Mouse (Mus musculus) forebrain, embryonic 10.5 days (tissue): Measurements from ENCODE around the gene Inpp5a. TPM values are rescaled to one million over a fixed set of nuclear protein-coding genes. Genes with fewer than 3 reads are reported as not detected.

Experiments
- DNase-seq: peaks from one replicate; pipeline ENCODE4 v3.0.0-alpha.2; 2017; ENCODE audit warnings: low spot score; ENCODE audit errors: extremely low spot score
- H3K27ac ChIP-seq: fragments of 300-500 bp; sonication (generic); 2 replicates; pipeline ENCODE4 v1.5.1; 2016; ENCODE audit warnings: mild to moderate bottlenecking
- H3K27me3 ChIP-seq: fragments of 300-500 bp; sonication (generic); 2 replicates; pipeline ENCODE4 v1.6.1; 2016; ENCODE audit warnings: mild to moderate bottlenecking; ENCODE audit not compliant: poor library complexity, severe bottlenecking
- H3K36me3 ChIP-seq: fragments of 300-500 bp; sonication (generic); replicated peaks from 2 replicates; pipeline ENCODE4 v1.6.1; 2016; ENCODE audit warnings: mild to moderate bottlenecking, moderate library complexity
- H3K4me1 ChIP-seq: fragments of 300-500 bp; sonication (generic); 2 replicates; pipeline ENCODE4 v1.6.1; 2016
- H3K4me3 ChIP-seq: fragments of 300-500 bp; sonication (generic); 2 replicates; pipeline ENCODE4 v1.5.1; 2016; ENCODE audit warnings: mild to moderate bottlenecking, moderate library complexity
- H3K9me3 ChIP-seq: fragments of 300-500 bp; sonication (generic); 2 replicates; pipeline ENCODE4 v1.6.1; 2016; ENCODE audit warnings: mild to moderate bottlenecking, moderate library complexity
- WGBS: fragments of 180-500 bp; shearing (Covaris S2); methylation state at CpG from one replicate; pipeline ENCODE4 v1.1.7; 2016; 5-methylcytosine and 5-hydroxymethylcytosine counted together
- polyA plus RNA-seq: library from polyadenylated mRNA; unstranded; fragments of >200 nt; fragmentation: Nextera tagmentation; extraction: Ambion mirVana; gene quantifications from 2 replicates; pipeline ENCODE4 v1.2.1, GENCODE M21; 2016

The Inpp5a gene
- polyA plus RNA-seq, 1 experiment from 2014 or later = 10.5 TPM

GRCm38 (mm10) chr7:139462142-139462541 is 73.2 kb downstream of the Inpp5a start:
- H3K4me3 ChIP-seq = no peak overlapping the region
- WGBS = 92% methylated on average over 10 of the region's 10 CpGs
- H3K4me1 ChIP-seq = peaks cover 8% of the 10 kb centered on the region; the same call in 1 of the 2 replicates
- DNase-seq = no peak
- H3K27me3 ChIP-seq = no peaks in the 10 kb centered on the region
- H3K27ac ChIP-seq = no peak overlapping the region
- H3K36me3 ChIP-seq = no peaks in the 10 kb centered on the region
- H3K9me3 ChIP-seq = no peaks in the 10 kb centered on the region

- H3K36me3 ChIP-seq = no peaks in the 10 kb centered on the region
- no peak overlapping the region for H3K27ac ChIP-seq
- H3K4me3 ChIP-seq = no peak overlapping the region
- peaks cover 27% of the 10 kb centered on the region for H3K4me1 ChIP-seq
- WGBS = 90% methylated on average over 4 of the region's 4 CpGs
- H3K9me3 ChIP-seq = no peaks in the 10 kb centered on the region
- no peaks in the 10 kb centered on the region for H3K27me3 ChIP-seq
- DNase-seq = no peak
Measured at GRCm38 (mm10) chr7:139465538-139465937, 76.6 kb downstream of the Inpp5a start.

- Histone ChIP-seq H3K4me1 (peaks cover 27% of the 10 kb centered on the region), H3K27ac (0 out of 2 replicates have a peak overlapping the region, but pooled peaks have one; percentile 44), H3K36me3 (no peaks in the 10 kb centered on the region), H3K4me3 (no peak overlapping the region), H3K9me3 (no peaks in the 10 kb centered on the region), H3K27me3 (no peaks in the 10 kb centered on the region)
- 69% methylated on average over 6 of the region's 7 CpGs for WGBS
- DNase-seq = no peak
Measured at GRCm38 (mm10) chr7:139466484-139467176, 77.7 kb downstream of the Inpp5a start.

GRCm38 (mm10) chr7:139467177-139467895 is 78.4 kb downstream of the Inpp5a start:
- H3K36me3 ChIP-seq = no peaks in the 10 kb centered on the region
- peak overlapping the region; percentile 44 for H3K27ac ChIP-seq
- no peaks in the 10 kb centered on the region for H3K27me3 ChIP-seq
- WGBS = 84% methylated on average over 10 of the region's 10 CpGs
- no peak overlapping the region for H3K4me3 ChIP-seq
- DNase-seq = no peak
- no peaks in the 10 kb centered on the region for H3K9me3 ChIP-seq
- H3K4me1 ChIP-seq = peaks cover 27% of the 10 kb centered on the region

- no peak for DNase-seq
- Histone ChIP-seq H3K4me1 (peaks cover 28% of the 10 kb centered on the region), H3K27me3 (no peaks in the 10 kb centered on the region), H3K36me3 (no peaks in the 10 kb centered on the region), H3K4me3 (no peak overlapping the region), H3K27ac (peak overlapping the region; percentile 44; the same call in 1 of the 2 replicates), H3K9me3 (no peaks in the 10 kb centered on the region)
- WGBS = 74% methylated on average over 4 of the region's 4 CpGs
Measured at GRCm38 (mm10) chr7:139467896-139468279, 79.0 kb downstream of the Inpp5a start.

- peaks cover 31% of the 10 kb centered on the region for H3K4me1 ChIP-seq
- no peaks in the 10 kb centered on the region for H3K36me3 ChIP-seq
- H3K27me3 ChIP-seq = no peaks in the 10 kb centered on the region
- no peak overlapping the region for H3K4me3 ChIP-seq
- no peaks in the 10 kb centered on the region for H3K9me3 ChIP-seq
- no peak for DNase-seq
- no peak overlapping the region for H3K27ac ChIP-seq
- 72% methylated on average over 2 of the region's 2 CpGs for WGBS
Measured at GRCm38 (mm10) chr7:139468440-139468839, 79.5 kb downstream of the Inpp5a start.

- Histone ChIP-seq H3K4me1 (peaks cover 31% of the 10 kb centered on the region), H3K9me3 (no peaks in the 10 kb centered on the region), H3K36me3 (no peaks in the 10 kb centered on the region), H3K27ac (no peak overlapping the region), H3K4me3 (no peak overlapping the region), H3K27me3 (no peaks in the 10 kb centered on the region)
- no peak for DNase-seq
- 92% methylated on average over 4 of the region's 4 CpGs for WGBS
Measured at GRCm38 (mm10) chr7:139469457-139469856, 80.5 kb downstream of the Inpp5a start.

GRCm38 (mm10) chr7:139470481-139470880 is 81.6 kb downstream of the Inpp5a start:
- 94% methylated on average over 2 of the region's 2 CpGs for WGBS
- Histone ChIP-seq H3K9me3 (no peaks in the 10 kb centered on the region), H3K27me3 (no peaks in the 10 kb centered on the region), H3K27ac (no peak overlapping the region), H3K4me3 (no peak overlapping the region), H3K4me1 (peaks cover 31% of the 10 kb centered on the region), H3K36me3 (no peaks in the 10 kb centered on the region)
- DNase-seq = no peak

GRCm38 (mm10) chr7:139472052-139472451 is 83.1 kb downstream of the Inpp5a start:
- Histone ChIP-seq H3K36me3 (no peaks in the 10 kb centered on the region), H3K9me3 (no peaks in the 10 kb centered on the region), H3K4me3 (no peak overlapping the region), H3K27ac (no peak overlapping the region), H3K4me1 (peaks cover 24% of the 10 kb centered on the region), H3K27me3 (no peaks in the 10 kb centered on the region)
- no peak for DNase-seq
- 83% methylated on average over 1 of the region's 1 CpGs for WGBS

GRCm38 (mm10) chr7:139472865-139473549 is 84.1 kb downstream of the Inpp5a start:
- Histone ChIP-seq H3K36me3 (no peaks in the 10 kb centered on the region), H3K27ac (no peak overlapping the region), H3K27me3 (no peaks in the 10 kb centered on the region), H3K4me3 (no peak overlapping the region), H3K4me1 (peaks cover 14% of the 10 kb centered on the region), H3K9me3 (no peaks in the 10 kb centered on the region)
- peak; percentile 72 for DNase-seq
- WGBS = 39% methylated on average over 7 of the region's 7 CpGs

- no peaks in the 10 kb centered on the region for H3K36me3 ChIP-seq
- H3K4me1 ChIP-seq = peaks cover 4% of the 10 kb centered on the region; the same call in 1 of the 2 replicates
- WGBS = 49% methylated on average over 4 of the region's 4 CpGs
- H3K27me3 ChIP-seq = no peaks in the 10 kb centered on the region
- no peak overlapping the region for H3K27ac ChIP-seq
- DNase-seq = no peak
- H3K9me3 ChIP-seq = no peaks in the 10 kb centered on the region
- no peak overlapping the region for H3K4me3 ChIP-seq
Measured at GRCm38 (mm10) chr7:139475896-139476295, 87.0 kb downstream of the Inpp5a start.

GRCm38 (mm10) chr7:139476700-139477099 is 87.8 kb downstream of the Inpp5a start:
- Histone ChIP-seq H3K9me3 (no peaks in the 10 kb centered on the region), H3K36me3 (no peaks in the 10 kb centered on the region), H3K4me1 (peaks cover 4% of the 10 kb centered on the region; the same call in 1 of the 2 replicates), H3K27ac (no peak overlapping the region), H3K27me3 (no peaks in the 10 kb centered on the region), H3K4me3 (no peak overlapping the region)
- 73% methylated on average over 2 of the region's 2 CpGs for WGBS
- DNase-seq = no peak

- Histone ChIP-seq H3K4me3 (no peak overlapping the region), H3K27me3 (no peaks in the 10 kb centered on the region), H3K27ac (no peak overlapping the region), H3K36me3 (no peaks in the 10 kb centered on the region), H3K9me3 (no peaks in the 10 kb centered on the region), H3K4me1 (peaks cover 4% of the 10 kb centered on the region; the same call in 1 of the 2 replicates)
- no peak for DNase-seq
- 86% methylated on average over 3 of the region's 3 CpGs for WGBS
Measured at GRCm38 (mm10) chr7:139477748-139478147, 88.8 kb downstream of the Inpp5a start.
